Mouse (Mus musculus) lung, postnatal 36 days (tissue): ENCODE data around the gene Gm7233.
"Not testable (repeated sequence)": the region's sequence is repeated elsewhere in the genome, so short reads cannot be mapped to it uniquely, and the experiment has no call there.

ENCODE experiments used
- DNase-seq: peaks from one replicate; pipeline ENCODE4 v3.0.0; 2022; ENCODE audit warnings: mixed read lengths

Gm7233 gene

GRCm38 (mm10) chr14:43179567-43179966, at the start of gene Gm7233:
Gene Gm7233, plus strand, starts transcription at chr14:43179867.
- not testable (repeated sequence) for DNase-seq

GRCm38 (mm10) chr14:43167189-43167588, 12.5 kb upstream of the Gm7233 start:
- DNase-seq: not testable (repeated sequence)

GRCm38 (mm10) chr14:43167942-43168341, 11.7 kb upstream of the Gm7233 start:
- DNase-seq: not testable (repeated sequence)

GRCm38 (mm10) chr14:43168573-43169170, 11.0 kb upstream of the Gm7233 start:
- not testable (repeated sequence) for DNase-seq

GRCm38 (mm10) chr14:43235204-43235603, 55.5 kb downstream of the Gm7233 start, which contains the start of gene Gm8122:
Gene Gm8122, minus strand, starts transcription at chr14:43235304.
- not testable (repeated sequence) for DNase-seq
